Mouse (Mus musculus): Measurements from ENCODE around the gene Kazn. TPM values are rescaled to one million over a fixed set of nuclear protein-coding genes. Genes with fewer than 3 reads are reported as not detected.
A peak's percentile ranks its signal among the peaks of the same experiment; 100 is the strongest.

The Kazn gene
- total RNA-seq, 1 experiment: 14.0 TPM

GRCm38 (mm10) chr4:142242164-142242563 is 3.0 kb upstream of the Kazn start:
- Histone ChIP-seq H3K9me3 (ENCODE audit: control insufficient read depth, insufficient read depth, low read depth, low read length) (no peaks in the 10 kb centered on the region), H3K4me3 (ENCODE audit: insufficient read depth in 1 of 2, low read depth in 1 of 2, low read length in 2 of 2, poor library complexity in 1 of 2, severe bottlenecking in 1 of 2) (no peak overlapping the region), H3K36me3 (ENCODE audit: control insufficient read depth, insufficient read depth, low read length, poor library complexity, severe bottlenecking) (0 out of 2 replicates have a peak, but pooled peaks cover 3% of the 10 kb centered on the region), H3K9ac (ENCODE audit: insufficient read depth, low read depth, low read length, poor library complexity, severe bottlenecking) (no peak overlapping the region), H3K27ac (ENCODE audit: insufficient read depth, low read depth, low read length, poor library complexity, severe bottlenecking) (no peak overlapping the region), H3K4me1 (ENCODE audit: control insufficient read depth in 2 of 2, insufficient read depth in 2 of 2, low read length in 2 of 2, poor library complexity in 1 of 2) (peaks cover 11 to 25% of the 10 kb centered on the region in 2 experiments)
- DNase-seq (ENCODE audit: low read depth, low spot score): no peak
- in situ Hi-C loops (cut with MboI; ENCODE audit: low sequenced_read_pairs in 2 of 2, unreplicated experiment in 2 of 2): no loop called here
- TF ChIP-seq ZC3H11A (IDR thresholded peaks at IDR 0.05; ENCODE audit: borderline replicate concordance, low read depth, low read length) (no peak), MAFK (IDR thresholded peaks at IDR 0.05; ENCODE audit: insufficient read depth, low read depth, low read length) (peak; percentile 75)

GRCm38 (mm10) chr4:142240874-142241273 is 1.7 kb upstream of the Kazn start:
- Histone ChIP-seq H3K4me1 (ENCODE audit: control insufficient read depth in 2 of 2, insufficient read depth in 2 of 2, low read length in 2 of 2, poor library complexity in 1 of 2) (peaks cover 16 to 28% of the 10 kb centered on the region in 2 experiments), H3K4me3 (ENCODE audit: insufficient read depth in 1 of 2, low read depth in 1 of 2, low read length in 2 of 2, poor library complexity in 1 of 2, severe bottlenecking in 1 of 2) (no peak overlapping the region), H3K9me3 (ENCODE audit: control insufficient read depth, insufficient read depth, low read depth, low read length) (no peaks in the 10 kb centered on the region), H3K36me3 (ENCODE audit: control insufficient read depth, insufficient read depth, low read length, poor library complexity, severe bottlenecking) (0 out of 2 replicates have a peak, but pooled peaks cover 4% of the 10 kb centered on the region), H3K9ac (ENCODE audit: insufficient read depth, low read depth, low read length, poor library complexity, severe bottlenecking) (no peak overlapping the region), H3K27ac (ENCODE audit: insufficient read depth, low read depth, low read length, poor library complexity, severe bottlenecking) (no peak overlapping the region)
- TF ChIP-seq ZC3H11A (IDR thresholded peaks at IDR 0.05; ENCODE audit: borderline replicate concordance, low read depth, low read length) (no peak), MAFK (IDR thresholded peaks at IDR 0.05; ENCODE audit: insufficient read depth, low read depth, low read length) (no peak), HCFC1 (IDR thresholded peaks at IDR 0.05; ENCODE audit: borderline replicate concordance, insufficient read depth, low read length) (no peak), CHD2 (IDR thresholded peaks at IDR 0.05; ENCODE audit: low read depth, low read length) (no peak), ZNF384 (IDR thresholded peaks at IDR 0.05; ENCODE audit: low read depth, low read length) (no peak)
- in situ Hi-C loops (cut with MboI; ENCODE audit: low sequenced_read_pairs in 2 of 2, unreplicated experiment in 2 of 2): no loop called here
- no peak for DNase-seq (ENCODE audit: low read depth, low spot score)

DNA sequence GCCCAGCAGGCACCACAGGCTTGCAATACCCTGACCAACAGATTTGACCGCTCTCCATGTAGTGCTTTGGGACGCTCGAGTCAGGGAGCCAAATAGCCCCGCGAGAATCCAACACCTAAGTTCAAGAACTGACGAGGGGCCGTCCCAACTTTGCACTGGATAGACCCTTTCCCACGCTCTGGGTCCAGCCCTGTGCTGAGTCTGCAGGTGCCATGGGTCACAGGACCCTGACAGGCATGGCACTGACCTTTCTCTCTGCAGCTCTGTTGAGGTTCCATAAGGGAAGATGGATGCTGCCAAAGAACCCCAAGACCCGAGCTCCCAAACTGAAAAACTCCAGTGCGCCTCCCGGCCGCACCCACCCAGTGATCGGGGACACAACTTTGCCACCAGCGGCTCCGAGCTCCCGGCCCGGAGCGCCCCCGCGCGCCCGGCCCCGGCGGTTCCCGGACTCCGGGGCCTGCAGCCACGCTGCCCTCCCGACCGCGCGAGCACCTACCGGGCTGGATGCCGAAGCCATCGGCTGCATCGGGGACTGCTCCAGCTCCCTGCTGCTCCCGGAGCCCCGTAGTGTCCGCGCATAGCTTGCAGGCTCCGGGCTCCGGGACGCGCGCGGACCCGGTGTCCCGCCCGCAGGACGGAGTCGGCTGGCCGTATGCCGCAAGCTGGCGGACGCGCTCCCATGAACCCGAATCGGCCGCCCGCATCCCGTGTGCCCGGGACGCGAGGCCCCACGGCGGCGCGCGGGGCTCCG is 538 bp downstream of the Kazn start:
- DNase-seq (ENCODE audit: low read depth, low spot score): no peak
- Histone ChIP-seq H3K9me3 (ENCODE audit: control insufficient read depth, insufficient read depth, low read depth, low read length) (no peaks in the 10 kb centered on the region), H3K27ac (ENCODE audit: insufficient read depth, low read depth, low read length, poor library complexity, severe bottlenecking) (no peak overlapping the region), H3K36me3 (ENCODE audit: control insufficient read depth, insufficient read depth, low read length, poor library complexity, severe bottlenecking) (0 out of 2 replicates have a peak, but pooled peaks cover 4% of the 10 kb centered on the region), H3K4me1 (ENCODE audit: control insufficient read depth in 2 of 2, insufficient read depth in 2 of 2, low read length in 2 of 2, poor library complexity in 1 of 2) (peaks cover 19 to 26% of the 10 kb centered on the region in 2 experiments), H3K4me3 (ENCODE audit: insufficient read depth in 1 of 2, low read depth in 1 of 2, low read length in 2 of 2, poor library complexity in 1 of 2, severe bottlenecking in 1 of 2) (peak overlapping the region; percentile 81 to 95), H3K9ac (ENCODE audit: insufficient read depth, low read depth, low read length, poor library complexity, severe bottlenecking) (peak overlapping the region; percentile 77)
- in situ Hi-C loops (cut with MboI; ENCODE audit: low sequenced_read_pairs in 2 of 2, unreplicated experiment in 2 of 2): no loop called here
- no peak for TF ChIP-seq ZNF384 (IDR thresholded peaks at IDR 0.05; ENCODE audit: low read depth, low read length)
- no peak for TF ChIP-seq HCFC1 (IDR thresholded peaks at IDR 0.05; ENCODE audit: borderline replicate concordance, insufficient read depth, low read length)
- no peak for TF ChIP-seq MAFK (IDR thresholded peaks at IDR 0.05; ENCODE audit: insufficient read depth, low read depth, low read length)
- TF ChIP-seq ZC3H11A (IDR thresholded peaks at IDR 0.05; ENCODE audit: borderline replicate concordance, low read depth, low read length): no peak
- no peak for TF ChIP-seq CHD2 (IDR thresholded peaks at IDR 0.05; ENCODE audit: low read depth, low read length)

DNA sequence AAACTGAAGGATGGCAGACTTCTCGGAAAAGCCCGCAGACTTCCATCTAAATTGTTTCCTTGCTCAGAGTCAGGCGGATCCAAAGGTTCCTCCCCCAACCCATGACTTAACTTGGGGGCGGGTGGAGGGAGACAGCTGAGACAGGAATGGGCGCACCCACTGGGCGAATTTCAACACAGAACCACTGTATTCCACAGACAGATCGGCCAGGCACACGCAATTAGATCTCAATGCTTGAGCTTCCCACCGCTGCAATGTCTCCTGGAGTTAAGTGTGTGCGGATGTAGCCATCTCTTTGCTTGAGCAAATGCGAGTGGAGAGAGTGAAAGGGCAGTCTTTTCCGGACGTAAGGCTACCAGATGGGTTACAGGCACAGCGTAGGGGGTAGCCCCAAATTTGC is 1.2 kb downstream of the Kazn start:
- no peak overlapping the region for H3K27ac ChIP-seq (ENCODE audit: insufficient read depth, low read depth, low read length, poor library complexity, severe bottlenecking)
- H3K4me1 ChIP-seq (ENCODE audit: control insufficient read depth in 2 of 2, insufficient read depth in 2 of 2, low read length in 2 of 2, poor library complexity in 1 of 2): peaks cover 23 to 26% of the 10 kb centered on the region in 2 experiments

More for the DNA sequence above, 1.2 kb downstream of the Kazn start:
- Histone ChIP-seq H3K36me3 (ENCODE audit: control insufficient read depth, insufficient read depth, low read length, poor library complexity, severe bottlenecking) (0 out of 2 replicates have a peak, but pooled peaks cover 4% of the 10 kb centered on the region), H3K9me3 (ENCODE audit: control insufficient read depth, insufficient read depth, low read depth, low read length) (no peaks in the 10 kb centered on the region), H3K9ac (ENCODE audit: insufficient read depth, low read depth, low read length, poor library complexity, severe bottlenecking) (peak overlapping the region; percentile 77), H3K4me3 (ENCODE audit: insufficient read depth in 1 of 2, low read depth in 1 of 2, low read length in 2 of 2, poor library complexity in 1 of 2, severe bottlenecking in 1 of 2) (peak overlapping the region; percentile 81 to 95)
- no peak for TF ChIP-seq ZC3H11A (IDR thresholded peaks at IDR 0.05; ENCODE audit: borderline replicate concordance, low read depth, low read length)
- TF ChIP-seq HCFC1 (IDR thresholded peaks at IDR 0.05; ENCODE audit: borderline replicate concordance, insufficient read depth, low read length): no peak
- TF ChIP-seq MAFK (IDR thresholded peaks at IDR 0.05; ENCODE audit: insufficient read depth, low read depth, low read length): no peak
- no peak for TF ChIP-seq ZNF384 (IDR thresholded peaks at IDR 0.05; ENCODE audit: low read depth, low read length)
- no peak for TF ChIP-seq CHD2 (IDR thresholded peaks at IDR 0.05; ENCODE audit: low read depth, low read length)
- DNase-seq (ENCODE audit: low read depth, low spot score): no peak
- in situ Hi-C loops (cut with MboI; ENCODE audit: low sequenced_read_pairs in 2 of 2, unreplicated experiment in 2 of 2): no loop called here

Data from ES-E14 (cell line).